Mouse (Mus musculus) cerebellum, postnatal 25 days (tissue): ENCODE results near the gene Atp6v1c2.
A peak's percentile ranks its signal among the peaks of the same experiment; 100 is the strongest.

ENCODE experiments used
- DNase-seq, 2 experiments: peaks; one replicate each; pipeline ENCODE4 v3.0.0; 2021; ENCODE audit warnings: mixed read lengths in 2 of 2

Gene Atp6v1c2

DNA sequence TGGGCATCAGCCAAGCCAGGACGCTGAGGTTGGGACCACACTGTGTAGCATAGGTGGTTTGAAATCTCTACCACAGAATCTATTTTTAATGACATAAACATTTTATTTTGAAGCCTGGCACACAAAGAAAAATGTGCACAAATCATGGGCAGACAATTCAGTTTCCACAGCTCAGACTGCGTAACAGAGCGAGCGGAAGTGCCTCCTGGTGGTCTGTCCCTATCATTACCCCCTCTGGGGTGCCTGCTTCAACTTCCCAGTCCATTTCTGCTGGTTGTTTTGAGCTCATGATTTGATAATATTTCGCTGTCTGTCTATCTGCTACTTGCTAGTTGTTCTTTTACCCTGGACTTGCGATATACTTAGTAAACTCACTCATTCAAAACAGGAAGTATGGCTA is 73.6 kb downstream of the Atp6v1c2 start:
- DNase-seq: no peak

DNA sequence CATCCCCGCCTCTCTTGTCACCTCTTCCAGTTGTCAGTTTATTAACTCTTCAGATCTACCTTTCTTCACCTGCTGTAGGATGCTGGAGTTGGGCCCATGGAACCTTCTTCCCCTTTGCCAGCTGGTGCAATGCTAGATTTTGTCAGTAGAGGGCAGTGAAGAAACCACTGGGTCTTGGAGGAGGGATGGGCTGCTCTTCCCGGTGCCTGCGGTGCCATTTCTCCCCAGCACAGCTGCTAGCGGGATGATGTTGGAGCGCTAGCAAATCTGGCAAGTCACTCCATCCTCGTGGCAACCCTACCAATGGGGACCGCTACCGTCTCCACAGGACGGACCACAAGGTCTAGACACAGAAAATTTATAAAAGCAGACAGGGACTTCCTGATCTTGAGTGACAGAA is 76.1 kb downstream of the Atp6v1c2 start:
- peak; percentile 67 to 82 for DNase-seq

GRCm38 (mm10) chr12:17250962-17251361 is 78.2 kb downstream of the Atp6v1c2 start:
- DNase-seq: no peak

DNA sequence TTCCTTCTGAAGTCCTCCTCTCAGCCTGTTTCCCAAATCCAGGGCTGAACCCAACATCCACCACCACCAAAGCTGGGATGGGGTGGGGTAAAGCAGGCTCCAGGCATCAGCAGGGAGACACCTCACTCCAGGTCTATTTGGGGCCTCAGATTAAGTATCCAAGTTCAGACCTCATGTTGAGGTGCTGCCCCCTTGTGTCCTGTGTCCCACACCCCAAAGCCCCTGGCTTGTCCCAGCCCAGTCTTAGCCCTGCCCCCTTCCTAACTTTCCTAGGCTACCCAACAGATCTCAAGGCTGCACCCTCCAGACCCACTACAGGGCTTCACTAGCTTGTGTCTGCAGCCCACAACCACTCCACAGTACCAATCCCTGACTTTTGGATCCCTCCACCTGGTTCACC is 87.1 kb downstream of the Atp6v1c2 start:
- DNase-seq: peak in 1 of 2 experiments; percentile 23

DNA sequence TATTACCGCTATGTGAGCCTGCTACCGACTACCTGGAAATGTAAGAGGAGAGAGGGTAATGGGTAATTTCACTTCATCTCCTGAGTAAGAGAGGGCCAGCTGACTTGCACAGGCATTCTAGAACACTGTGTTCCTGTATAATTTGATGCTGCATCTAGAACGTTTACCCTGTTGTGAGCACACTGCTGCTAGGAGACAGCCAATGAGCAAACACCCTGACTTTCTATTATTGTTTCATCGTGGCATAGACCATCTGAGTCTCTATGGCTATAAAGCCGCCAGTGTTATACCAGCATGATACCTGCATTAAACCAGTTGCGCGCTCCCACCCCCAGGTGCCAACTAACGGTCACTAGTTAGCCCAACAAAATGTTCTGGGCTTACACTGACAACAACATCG is 87.5 kb downstream of the Atp6v1c2 start:
- DNase-seq: no peak

GRCm38 (mm10) chr12:17241016-17241415 is 88.1 kb downstream of the Atp6v1c2 start:
- no peak for DNase-seq

DNA sequence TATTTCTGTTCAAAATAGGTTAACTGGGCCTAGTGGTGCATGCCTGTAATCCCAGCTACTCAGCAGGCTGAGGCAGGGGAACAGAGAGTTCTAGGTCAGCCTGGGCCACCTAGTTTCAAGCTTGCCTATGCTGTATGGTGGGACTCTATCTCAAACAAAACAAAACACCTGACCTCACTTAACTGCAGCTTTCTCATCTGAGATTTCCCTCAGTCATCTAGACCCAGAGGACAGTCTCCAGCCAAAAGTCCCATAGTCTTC is 89.8 kb downstream of the Atp6v1c2 start:
- no peak for DNase-seq

DNA sequence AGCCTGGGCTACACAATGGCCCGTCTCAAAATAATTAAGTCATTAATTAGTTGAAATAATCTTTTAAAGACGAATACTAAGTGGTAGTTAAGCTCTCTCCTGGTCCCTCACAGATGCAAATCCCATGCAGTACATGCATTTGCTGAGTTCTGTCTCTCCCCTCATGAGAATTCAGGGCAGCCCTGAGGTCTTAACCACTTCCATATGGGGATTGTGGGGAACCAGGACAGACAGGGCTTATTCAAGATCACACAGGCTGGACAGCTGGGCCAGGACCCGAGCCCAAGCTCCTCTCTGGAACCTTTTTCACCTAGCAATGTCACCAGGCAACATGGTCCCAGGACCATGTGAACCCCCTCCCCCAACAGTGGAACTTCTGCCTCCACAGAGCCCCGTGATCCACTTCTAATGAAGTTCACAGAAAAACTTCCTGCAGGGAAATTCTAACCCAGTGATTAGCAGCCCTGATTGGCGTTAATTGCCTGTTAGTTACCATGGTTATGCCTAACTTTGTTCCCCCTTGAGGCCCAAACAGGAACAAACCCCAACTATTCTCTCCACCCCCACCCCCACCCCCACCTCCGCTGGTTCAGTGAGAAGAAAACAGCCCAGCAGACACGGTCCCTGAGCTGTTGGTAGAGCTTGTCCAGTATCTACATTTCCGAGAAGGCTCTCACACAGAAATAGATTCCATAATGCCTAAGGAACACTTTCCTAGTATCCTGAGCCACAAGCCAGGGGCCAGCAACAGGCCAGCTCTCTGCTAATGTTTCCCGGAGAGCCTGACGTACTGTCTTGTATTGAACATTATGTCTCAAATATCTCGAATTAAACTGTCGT is 90.4 kb downstream of the Atp6v1c2 start:
- no peak for DNase-seq

DNA sequence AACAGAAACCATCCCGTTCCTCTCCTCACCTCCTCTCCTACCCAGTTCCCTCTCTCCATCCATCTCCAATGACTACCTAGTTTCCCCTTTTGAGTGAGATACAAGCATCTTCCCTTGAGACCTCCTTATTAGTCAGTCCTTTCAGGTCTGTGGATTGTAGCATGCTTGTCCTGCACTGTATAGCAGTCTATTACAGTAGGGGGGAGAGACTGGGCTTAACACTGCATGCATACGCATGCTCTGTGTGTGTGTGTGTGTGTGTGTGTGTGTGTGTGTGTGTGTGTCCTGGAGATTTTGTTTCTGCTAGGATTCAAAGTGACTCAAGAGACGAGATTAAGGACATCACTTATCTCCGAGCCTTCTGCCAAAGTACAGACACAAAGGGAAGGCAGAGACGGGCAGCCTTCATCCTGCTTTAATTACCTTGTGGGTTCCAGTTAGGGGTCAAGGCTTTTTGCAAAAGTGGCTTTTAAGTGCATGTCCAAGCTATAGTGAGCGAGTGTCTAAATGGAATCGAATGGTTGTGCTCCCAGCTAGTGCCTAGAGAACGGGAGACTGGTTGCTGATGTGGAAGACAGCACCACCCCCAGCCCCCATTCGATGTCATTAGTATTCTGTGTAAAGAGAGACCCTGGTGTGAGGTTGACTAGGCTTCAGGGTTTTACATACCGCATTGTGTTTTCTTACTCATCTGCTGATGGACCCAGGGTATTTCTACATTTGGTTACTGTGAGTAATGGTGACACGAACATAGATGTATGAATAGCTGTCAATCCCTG is 93.4 kb downstream of the Atp6v1c2 start:
- DNase-seq: no peak
